Mouse (Mus musculus): Measurements from ENCODE around the gene Cenpb.

DNA sequence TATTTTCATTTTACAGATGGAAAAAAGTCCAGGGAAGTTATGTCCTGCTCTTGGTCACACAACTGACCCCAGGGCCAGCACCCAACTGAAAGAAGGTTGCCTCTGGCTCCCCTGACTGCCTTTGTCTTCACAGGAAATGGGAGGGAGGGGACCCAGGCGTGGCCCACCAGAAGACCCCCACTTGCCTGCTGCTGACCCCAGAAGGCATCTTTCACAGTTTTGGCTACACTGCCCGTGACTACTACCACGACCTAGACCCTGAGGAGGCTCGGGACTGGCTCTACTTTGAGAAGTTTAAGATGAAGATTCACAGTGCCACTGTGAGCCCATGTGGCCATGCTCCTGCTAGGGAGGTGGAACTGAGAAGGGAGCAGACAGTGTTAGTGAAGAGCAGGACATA is 41.6 kb downstream of the Cenpb start:
- TF ChIP-seq CTCF (IDR thresholded peaks at IDR 0.05; ENCODE audit: low read depth, low read length) = no peak
- TF ChIP-seq POLR2A (IDR thresholded peaks at IDR 0.05; ENCODE audit: extremely low read depth, insufficient read depth, low read length) = no peak
